Mouse (Mus musculus) right cerebral cortex, postnatal 4 days (tissue): Measurements from ENCODE around the gene Poldip2.
"Not testable (repeated sequence)": the region's sequence is repeated elsewhere in the genome, so short reads cannot be mapped to it uniquely, and the experiment has no call there.

Experiments
- DNase-seq: peaks from one replicate; pipeline ENCODE4 v3.0.0-alpha.2; 2022

The Poldip2 gene

DNA sequence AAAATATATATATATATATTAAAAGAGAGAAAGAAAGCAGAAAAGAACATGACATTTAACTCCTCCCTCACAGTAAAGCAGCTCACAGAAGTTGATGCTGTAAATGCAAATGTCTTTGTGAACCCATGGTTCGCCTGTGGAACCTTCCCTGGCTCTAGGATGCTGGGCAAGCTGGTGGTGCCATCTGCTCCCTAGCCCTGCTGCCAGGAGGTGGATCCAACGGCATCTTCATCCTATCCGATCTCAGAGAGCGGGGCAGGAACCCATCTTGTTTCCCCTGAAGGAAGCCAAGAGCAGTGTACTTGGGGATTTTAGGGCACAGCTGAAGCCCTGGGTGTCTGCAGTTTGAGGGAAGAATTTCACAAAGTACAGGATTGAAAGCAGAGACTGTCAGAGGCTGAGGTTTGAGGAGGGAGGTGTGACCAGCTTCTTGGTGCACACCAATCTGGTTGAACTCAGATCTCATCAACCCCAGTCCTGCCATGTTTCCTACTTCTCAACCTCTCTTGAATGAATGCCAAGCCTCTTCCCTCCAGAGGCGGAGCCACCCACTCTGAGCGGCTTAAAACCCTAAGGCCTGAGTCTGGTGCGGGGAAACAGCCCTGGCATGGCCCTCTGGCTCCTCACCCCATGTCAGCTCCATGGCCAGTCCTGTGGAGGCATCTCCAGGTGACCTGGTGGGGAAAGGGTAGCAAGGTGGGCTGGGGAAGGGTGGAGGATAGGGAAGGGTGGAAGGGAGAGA lies 8.9 kb upstream of the Poldip2 start, which contains the start of gene Sebox:
Gene Sebox (plus strand): TSS at position 539 of the 742 bp plus-strand sequence.
- no peak for DNase-seq

GRCm38 (mm10) chr11:78505430-78505829 lies 6.6 kb upstream of the Poldip2 start:
- DNase-seq, result no peak

DNA sequence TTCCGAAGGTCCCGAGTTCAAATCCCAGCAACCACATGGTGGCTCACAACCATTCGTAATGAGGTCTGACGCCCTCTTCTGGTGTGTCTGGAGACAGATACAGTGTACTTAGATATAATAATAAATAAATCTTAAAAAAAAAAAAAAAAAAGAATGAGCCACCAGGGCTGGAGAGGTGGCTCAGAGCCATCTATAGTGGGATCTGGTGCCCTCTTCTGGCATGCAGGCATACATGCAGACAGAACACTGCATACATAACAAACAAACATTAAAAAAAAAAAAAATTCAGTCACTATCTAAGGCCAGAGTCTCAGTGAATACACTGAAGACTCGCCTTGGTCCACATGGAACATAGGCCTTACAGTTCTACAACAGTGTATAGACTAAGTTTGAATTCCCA lies 2.8 kb upstream of the Poldip2 start:
- no peak for DNase-seq

DNA sequence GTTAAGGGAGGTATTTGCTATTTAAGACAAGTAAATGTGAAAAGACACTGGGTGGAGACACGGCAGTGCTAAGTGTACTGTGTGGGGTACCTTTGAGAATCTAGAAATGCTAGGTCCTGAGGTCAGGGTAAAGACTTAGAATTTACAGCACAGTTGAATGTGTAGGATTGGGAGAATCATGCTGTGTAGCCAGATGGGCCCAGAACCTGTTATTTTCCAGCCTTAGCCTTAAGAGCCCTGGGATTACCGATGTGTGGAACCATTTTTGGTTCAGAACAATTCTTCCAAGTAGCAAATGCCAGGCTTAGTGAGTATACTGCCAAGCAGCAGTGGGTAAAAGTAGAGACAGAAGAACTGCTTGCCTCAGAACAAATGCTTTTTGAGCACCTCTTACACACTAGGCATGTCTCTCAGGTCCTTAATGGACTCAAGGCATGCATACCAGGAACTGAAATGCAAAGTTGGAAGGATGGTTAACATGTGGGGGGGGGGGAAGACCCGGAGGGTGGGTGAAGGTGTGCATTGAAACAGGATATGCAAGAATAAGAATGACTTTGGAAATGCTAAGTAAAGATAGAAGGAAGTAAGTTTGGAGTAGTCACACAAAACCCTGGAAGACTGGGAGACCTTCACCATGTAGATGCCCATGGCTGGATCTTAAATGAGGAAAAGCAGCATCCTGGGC lies 1.3 kb downstream of the Poldip2 start:
- DNase-seq, result no peak

GRCm38 (mm10) chr11:78515549-78516325 lies 3.7 kb downstream of the Poldip2 start:
- DNase-seq, result no peak

GRCm38 (mm10) chr11:78518931-78519330 lies 6.9 kb downstream of the Poldip2 start:
- DNase-seq, result no peak

DNA sequence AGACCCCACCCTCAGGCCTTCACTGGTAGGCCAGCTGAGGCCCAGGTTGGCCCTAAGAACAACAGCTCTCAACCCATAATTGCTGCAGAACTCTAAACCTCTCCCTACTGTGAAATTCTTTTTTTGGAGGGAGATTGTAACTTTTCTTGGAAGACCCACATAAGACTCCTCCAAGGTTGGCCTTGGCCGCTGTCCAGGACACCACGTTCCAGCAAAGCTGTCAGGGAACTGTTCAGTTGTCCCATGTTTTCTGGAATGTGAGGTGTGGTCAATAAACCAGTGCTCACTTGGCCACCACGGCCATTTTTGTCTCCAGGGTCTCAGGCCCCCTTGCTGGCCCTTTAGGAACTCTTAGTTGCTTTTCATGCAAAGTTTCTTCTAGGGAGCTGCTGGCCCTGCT lies 9.9 kb downstream of the Poldip2 start:
- DNase-seq, result no peak

GRCm38 (mm10) chr11:78522481-78522997 lies 10.5 kb downstream of the Poldip2 start:
- no peak for DNase-seq

- DNase-seq, result no peak
These were observed 11.4 kb downstream of the Poldip2 start for GRCm38 (mm10) chr11:78523241-78523955.

- DNase-seq, result no peak
These were observed 12.8 kb downstream of the Poldip2 start for GRCm38 (mm10) chr11:78524838-78525237.

GRCm38 (mm10) chr11:78528714-78529113 lies 16.7 kb downstream of the Poldip2 start:
- DNase-seq, result no peak

DNA sequence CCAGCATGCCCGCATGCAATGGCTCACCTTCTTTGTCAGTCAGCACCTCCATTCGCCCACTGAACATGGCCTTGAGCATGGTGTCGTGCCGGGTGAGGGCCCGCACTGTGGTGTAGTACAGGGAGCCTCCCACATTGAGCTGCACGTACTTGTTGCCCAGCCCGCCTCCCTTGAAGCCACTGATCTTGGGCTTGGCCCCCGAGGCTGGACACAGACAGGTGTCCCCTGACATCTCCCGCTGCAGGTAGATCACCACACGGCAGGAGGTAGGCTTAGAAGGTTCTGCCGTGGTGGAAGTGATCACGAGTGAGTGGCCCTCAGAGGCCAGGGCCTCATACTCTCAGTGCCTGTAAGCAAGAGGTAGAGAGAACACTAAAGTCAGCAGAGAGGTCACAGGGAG lies 18.0 kb downstream of the Poldip2 start:
- DNase-seq, result no peak

- no peak for DNase-seq
These were observed 19.1 kb downstream of the Poldip2 start for GRCm38 (mm10) chr11:78531046-78531445.

GRCm38 (mm10) chr11:78531515-78531914 lies 19.5 kb downstream of the Poldip2 start:
- not testable (repeated sequence) for DNase-seq

DNA sequence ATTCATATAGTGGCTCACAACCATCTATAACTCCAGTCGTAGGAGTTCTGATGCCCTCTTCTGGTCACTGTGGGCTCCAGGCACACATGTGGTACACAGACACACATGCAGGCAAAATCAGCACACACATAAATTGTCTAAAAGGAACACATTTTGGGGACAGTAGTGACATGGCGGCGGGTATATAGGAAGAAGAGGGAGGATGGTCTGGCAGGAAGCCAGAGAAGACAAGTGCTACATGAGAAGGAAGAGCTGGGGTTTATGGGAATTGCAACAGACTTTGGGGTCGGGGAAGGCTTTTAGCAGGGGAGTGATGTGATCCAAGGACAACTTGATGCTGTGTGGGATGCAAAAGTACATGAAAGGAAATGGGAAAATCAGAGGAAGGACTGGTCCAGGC lies 22.5 kb downstream of the Poldip2 start:
- DNase-seq, result no peak

DNA sequence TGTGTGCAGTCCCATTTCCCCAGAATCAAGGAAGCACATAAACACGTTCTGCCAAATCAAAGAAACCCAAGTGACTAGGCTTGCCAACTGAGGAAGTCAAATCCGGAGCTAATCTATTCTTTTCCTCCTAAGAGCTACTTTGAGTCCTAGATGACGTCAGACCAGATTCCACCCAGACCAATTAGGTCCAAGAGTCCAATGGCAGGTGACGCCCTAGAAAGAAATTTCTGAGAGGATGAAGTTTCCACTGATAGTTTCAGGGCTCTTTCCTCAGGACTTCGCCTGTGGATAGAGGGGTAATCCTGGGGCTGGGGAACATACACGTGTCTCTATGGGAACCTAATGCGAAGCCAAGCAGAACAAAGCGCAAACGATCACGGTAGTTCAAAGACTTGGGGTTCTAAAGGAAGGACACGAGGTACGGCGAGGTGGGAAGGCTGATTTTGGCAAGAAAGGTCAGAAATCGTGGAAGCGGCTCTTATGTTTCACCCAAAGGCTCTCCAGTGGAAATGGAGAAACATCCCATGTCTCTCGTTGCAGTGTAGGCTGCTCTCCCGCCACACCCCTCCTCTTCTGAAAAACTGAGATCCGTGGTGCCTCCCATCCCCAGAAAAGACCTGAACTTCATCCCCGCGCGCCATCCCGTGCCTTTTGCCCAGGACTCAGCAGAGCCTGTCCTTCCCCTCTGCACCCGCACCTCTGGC lies 23.5 kb downstream of the Poldip2 start:
- no peak for DNase-seq

GRCm38 (mm10) chr11:78536080-78536689 lies 24.2 kb downstream of the Poldip2 start, which contains the start of the genes Tnfaip1 and Ift20:
TSS of gene Tnfaip1 (minus strand) at chr11:78536332.
TSS of gene Ift20 (plus strand) at chr11:78536361.
- peak; percentile 92 for DNase-seq

GRCm38 (mm10) chr11:78536690-78537084 lies 24.7 kb downstream of the Poldip2 start:
- no peak for DNase-seq

GRCm38 (mm10) chr11:78540358-78540757 lies 28.4 kb downstream of the Poldip2 start:
- no peak for DNase-seq

GRCm38 (mm10) chr11:78544449-78545111 lies 32.6 kb downstream of the Poldip2 start:
- DNase-seq, result no peak

DNA sequence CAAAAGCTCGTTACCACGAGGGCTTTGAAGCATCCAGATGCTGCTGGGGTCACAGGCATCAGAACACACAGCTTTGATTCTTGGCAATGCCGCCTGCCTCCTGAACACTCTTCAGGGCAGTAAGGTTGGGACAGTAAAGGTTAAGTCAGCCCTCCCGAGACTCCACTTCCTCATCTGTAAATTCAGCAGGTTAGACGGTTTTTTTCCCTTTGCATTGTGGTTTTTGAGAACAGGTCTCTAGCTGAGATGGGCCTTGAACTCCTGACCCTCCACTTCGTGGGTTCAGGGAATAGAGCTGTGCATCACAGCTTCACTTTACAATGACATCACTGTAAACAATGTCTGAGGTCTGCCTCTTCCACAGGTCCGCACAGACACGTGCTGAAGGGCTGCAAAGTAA lies 33.2 kb downstream of the Poldip2 start:
- DNase-seq, result no peak
